Mouse (Mus musculus) layer of hippocampus, postnatal 10 days (tissue): Measurements from ENCODE around the gene Efcab11. TPM values are rescaled to one million over a fixed set of nuclear protein-coding genes. Genes with fewer than 3 reads are reported as not detected.

Experiments
- DNase-seq, 2 experiments: peaks; one replicate each; pipeline ENCODE4 v3.0.0; 2021; ENCODE audit warnings: low spot score in 2 of 2
- total RNA-seq, 2 experiments: library from RNA; stranded (reverse); gene quantifications; 2 replicates each; pipeline ENCODE4 v1.2.3; 2021

The Efcab11 gene
- total RNA-seq, 2 experiments from 2014 or later, result 0.94 to 1.2 TPM

DNA sequence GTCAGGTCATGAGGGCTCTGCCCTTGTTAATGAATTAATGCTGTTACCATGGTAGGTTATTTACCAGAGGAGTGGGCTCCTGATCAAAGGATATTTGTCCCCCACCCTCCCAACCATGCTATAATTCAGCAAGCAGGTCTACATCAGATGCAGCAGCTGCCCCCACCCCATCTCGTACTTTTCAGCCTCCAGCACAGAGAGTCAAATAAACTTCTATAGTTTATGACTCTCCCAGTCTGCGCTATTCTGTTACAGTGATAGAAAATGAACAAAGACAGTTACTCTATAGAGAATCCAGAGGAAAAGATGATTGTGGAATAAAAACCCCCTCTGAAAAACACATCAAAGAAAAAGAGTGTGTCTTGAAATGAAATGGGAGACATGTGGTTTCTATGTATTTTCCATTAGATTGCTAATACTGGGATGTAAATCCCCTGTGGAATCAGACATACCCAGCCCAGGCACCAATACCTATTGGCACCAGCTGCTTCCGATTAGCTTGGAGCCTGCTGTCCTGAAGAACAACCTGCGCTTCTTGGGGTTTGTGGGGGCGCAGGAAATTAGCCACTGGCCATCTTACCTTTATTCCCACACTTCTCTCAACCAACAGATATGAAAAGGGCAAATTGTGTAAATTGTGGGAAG is 184.7 kb downstream of the Efcab11 start:
- no peak for DNase-seq

DNA sequence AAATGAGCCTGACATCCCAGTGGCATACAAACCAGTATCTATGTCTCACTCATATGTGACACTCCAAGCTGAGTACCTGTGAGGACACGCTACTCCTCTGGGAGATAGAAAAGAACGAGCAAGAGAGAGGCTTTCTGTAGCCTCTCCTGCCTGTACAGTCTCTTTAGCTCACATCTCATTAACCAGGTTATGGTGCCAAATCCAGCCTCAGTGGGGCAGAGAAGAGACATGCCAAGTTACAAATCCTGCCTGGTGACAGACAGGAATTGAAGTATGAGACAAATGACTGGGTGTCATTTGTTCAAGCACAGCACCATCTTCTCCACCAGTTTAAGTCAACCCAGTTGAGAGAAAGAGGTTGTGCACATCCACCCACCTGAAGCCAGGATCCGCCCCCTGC is 190.2 kb downstream of the Efcab11 start:
- DNase-seq, result no peak

DNA sequence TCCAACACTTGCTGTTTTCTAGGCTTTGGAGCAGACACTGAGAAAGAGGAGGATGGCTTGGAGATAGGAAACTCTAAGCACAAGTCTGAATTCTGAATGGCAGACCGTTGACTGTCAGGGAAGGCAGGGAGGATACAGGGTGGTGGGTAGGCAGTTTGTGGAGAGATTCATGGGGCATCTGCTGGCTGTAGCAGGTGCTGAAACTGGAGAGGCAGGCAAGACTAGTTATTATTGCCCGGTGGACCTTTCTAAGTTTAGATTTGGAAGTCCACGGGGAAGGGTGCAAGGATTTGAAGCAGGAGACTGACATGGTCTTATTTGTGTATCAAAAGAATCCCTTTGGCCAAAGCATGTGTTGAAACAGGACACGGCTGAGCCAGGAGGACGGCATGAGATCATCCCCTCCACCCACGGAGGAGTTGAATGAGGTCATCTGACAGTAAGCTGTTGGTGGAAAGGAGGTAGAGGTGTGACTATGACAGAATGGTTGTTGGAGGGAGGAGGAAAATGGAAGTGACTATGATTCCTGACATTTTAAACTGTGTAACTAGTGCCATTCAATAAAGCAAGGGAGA is 197.7 kb downstream of the Efcab11 start:
- DNase-seq, result no peak

- no peak for DNase-seq
Observed at GRCm38 (mm10) chr12:99685451-99686100, 198.7 kb downstream of the Efcab11 start.

GRCm38 (mm10) chr12:99681681-99682080 is 202.6 kb downstream of the Efcab11 start:
- no peak for DNase-seq

DNA sequence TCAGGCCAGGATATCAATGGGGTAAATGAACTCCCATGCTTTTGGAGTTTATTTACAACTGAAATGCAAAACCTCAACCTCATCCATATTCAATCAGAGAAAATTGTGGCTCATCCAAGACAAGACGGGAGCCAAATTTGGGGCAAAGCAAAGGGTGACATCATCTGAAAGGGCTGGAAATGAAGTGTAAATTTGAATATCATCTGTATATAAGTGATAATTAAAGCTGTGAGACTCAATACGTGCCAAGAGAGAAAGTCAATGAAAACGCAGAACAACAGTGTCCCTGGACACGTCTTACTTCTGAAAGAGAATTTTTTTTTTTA is 212.4 kb downstream of the Efcab11 start:
- no peak for DNase-seq

DNA sequence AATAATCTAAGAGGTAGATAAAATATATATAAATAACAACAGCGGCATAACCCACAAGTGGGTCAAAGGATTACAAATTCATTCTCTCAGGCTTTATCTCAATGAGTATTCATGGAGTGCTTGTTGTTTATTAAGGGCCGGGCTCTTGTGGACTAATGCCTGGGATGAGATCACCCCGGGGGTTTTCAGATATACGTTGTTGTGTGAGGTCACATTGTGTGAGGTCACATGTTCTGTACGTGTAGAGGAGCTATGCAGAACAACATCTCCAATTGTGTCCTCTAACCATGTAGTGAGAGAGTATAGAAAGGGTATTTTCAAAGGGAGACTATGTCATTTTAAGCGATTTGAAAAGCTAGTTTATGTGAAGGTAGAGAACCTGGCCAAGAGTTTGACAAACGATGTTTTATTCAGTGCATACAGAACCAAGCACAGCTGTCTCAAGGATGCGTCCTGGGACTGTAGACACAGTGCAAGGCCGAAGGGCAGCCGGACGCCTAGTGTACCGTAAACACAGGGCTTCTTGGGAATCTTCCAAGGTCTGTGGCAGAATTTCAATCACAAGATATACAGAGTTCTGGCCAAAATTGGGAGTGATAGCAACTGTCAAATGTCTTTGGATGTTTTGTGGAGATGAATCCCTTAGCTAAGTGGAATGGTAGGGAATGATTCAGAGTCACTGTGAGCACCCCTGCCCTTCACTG is 212.9 kb downstream of the Efcab11 start:
- DNase-seq, result peak in 1 of 2 experiments; percentile 18

DNA sequence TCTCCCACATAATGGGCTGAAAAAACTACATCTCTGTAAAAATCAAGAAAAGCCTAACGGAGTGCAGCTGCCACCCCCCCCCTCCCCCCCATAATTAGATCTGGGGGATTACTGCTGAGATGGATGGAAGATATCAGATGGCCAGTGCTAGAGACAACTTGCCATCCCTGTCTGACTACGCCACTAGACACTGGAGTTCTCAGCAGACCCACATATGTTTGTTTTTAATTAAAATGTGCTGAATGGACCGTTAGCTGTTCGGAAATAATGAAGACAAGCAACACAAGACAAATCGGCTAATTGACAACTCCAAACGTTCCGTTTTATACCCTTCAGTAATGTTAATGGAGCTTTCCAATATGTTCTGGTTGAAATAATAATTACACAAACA is 213.5 kb downstream of the Efcab11 start:
- no peak for DNase-seq

DNA sequence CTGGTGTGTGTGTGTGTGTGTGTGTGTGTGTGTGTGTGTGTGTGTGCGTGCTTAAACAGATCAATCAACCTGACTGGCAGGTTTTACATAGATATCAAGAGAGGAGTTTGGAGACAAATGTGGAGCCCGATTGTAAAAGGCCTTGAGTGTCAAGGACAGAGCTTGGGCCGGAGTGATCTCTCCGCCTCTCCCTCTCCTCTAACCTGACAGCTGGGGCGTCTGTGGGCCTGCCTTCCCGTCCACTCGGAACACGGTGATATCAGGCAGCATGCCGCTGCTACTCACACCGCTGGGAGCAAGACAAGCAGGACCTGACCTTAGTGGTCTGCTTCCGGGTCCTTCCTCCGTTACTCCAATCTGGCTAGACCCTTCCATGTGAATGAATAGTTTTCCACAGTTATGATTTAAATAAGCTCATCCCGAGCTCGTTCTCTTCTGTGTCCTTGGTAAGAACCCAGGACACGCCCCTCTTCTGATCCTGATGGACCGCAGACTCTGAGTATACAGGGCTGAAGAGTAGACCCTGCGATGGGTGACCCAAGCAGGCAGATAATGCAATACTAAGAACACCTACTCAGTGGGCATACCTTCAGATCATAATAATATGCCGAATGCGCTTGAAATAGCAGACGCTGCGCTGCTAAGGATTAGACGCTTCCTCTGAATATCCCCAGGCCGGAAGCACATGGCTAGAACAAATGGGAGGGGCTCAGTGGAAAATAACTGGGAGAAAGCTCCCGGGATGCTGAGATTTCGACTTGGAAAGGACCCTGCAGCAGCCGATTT is 214.1 kb downstream of the Efcab11 start:
- peak; percentile 19 to 30 for DNase-seq

GRCm38 (mm10) chr12:99654991-99655880 is 229.0 kb downstream of the Efcab11 start:
- peak; percentile 27 to 35 for DNase-seq

DNA sequence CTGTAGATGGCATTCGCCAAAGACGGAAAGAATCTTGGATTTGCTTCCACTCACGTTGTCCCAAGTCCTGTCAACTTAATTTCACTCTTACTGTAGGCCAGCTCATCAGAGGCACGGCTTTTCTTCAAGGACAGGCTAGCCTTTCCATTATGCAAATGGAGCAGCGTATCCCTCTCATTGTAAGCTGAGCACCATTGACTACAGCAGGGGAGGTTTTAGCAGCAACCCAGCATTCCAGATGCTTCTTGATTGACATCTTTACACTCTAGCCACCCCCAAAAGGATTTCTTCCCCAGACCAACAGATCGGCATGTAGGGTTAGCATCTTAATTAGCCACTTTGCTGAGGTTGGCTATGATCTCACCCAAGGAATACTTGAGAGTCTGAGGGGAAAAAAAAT is 231.8 kb downstream of the Efcab11 start:
- DNase-seq, result no peak

DNA sequence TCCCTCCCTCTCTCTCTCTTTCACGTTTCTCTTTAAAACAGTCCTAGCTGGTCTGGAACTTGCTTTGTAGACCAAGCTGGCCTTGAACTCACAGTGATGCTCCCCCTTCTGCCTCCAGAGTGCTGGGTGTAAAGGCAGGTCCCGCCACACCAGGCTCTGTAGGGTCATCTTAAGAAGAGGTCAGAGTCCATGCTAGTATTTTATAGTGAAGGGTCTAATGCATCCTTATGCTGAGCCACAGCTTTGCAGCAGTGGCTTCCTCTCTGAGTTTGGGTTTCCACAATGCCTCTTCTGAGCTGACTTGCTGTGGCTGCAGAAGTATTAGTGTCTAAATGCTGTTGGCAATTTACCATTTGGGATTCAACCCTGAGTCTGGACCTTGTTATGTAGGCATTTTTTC is 234.5 kb downstream of the Efcab11 start:
- DNase-seq, result no peak

GRCm38 (mm10) chr12:99648781-99649180 is 235.5 kb downstream of the Efcab11 start:
- DNase-seq, result no peak

- DNase-seq, result no peak
Observed at GRCm38 (mm10) chr12:99646556-99647354, 237.5 kb downstream of the Efcab11 start.

GRCm38 (mm10) chr12:99645418-99645817 is 238.8 kb downstream of the Efcab11 start:
- DNase-seq, result peak; percentile 76 to 77

GRCm38 (mm10) chr12:99644966-99645365 is 239.3 kb downstream of the Efcab11 start:
- DNase-seq, result no peak
